Mouse (Mus musculus): ENCODE measurements at regions not wholly inside any gene's neighbourhood (a gene's known extent, or its start where the extent isn't known, plus 50 kb on each side); places are given as distances from the start of the nearest gene placed in this dataset.

GRCm38 (mm10) chr11:113129192-113129591, 347.2 kb downstream of the Sox9 start:
- Histone ChIP-seq H3K79me2 (replicated peaks; ENCODE audit: control insufficient read depth, extremely low read depth, insufficient read depth, poor library complexity, severe bottlenecking) (no peaks in the 10 kb centered on the region), H3K4me3 (replicated peaks in 1 of 3; ENCODE audit: low read depth in 2 of 3, low read length in 2 of 3, poor library complexity in 1 of 3) (no peak overlapping the region), H3K27ac (ENCODE audit: insufficient read depth, low read depth) (no peak overlapping the region), H3K36me3 (replicated peaks in 1 of 2; ENCODE audit: control insufficient read depth in 1 of 2, insufficient read depth in 1 of 2, low read length in 1 of 2) (peaks cover 0 to 67% of the 10 kb centered on the region in 2 experiments), H3K4me1 (ENCODE audit: control insufficient read depth in 1 of 2, insufficient read depth in 2 of 2) (peaks cover 0 to 5% of the 10 kb centered on the region in 2 experiments; a peak in 3 of 4 replicates), H3K27me3 (replicated peaks) (no peaks in the 10 kb centered on the region), H3K4me2 (ENCODE audit: insufficient read depth, low read depth, poor library complexity, severe bottlenecking) (no peak overlapping the region), H3K9ac (ENCODE audit: insufficient read depth, low read depth) (no peak overlapping the region), H3K9me3 (replicated peaks; ENCODE audit: low read length) (no peaks in the 10 kb centered on the region)
- dilution Hi-C loops (cut with MboI; ENCODE audit: extremely low pct_ligation_motif_present, extremely low pct_unique_long_range_greater_than_20kb, low sequenced_read_pairs): no loop called here
- no peak for DNase-seq (ENCODE audit: extremely low read depth)
- no peak for TF ChIP-seq POLR2AphosphoS2 (IDR thresholded peaks at IDR 0.05; ENCODE audit: low read depth, low read length)
- no peak for TF ChIP-seq TCF12 (IDR thresholded peaks at IDR 0.05; ENCODE audit: low read depth, low read length)
- no peak for TF ChIP-seq EP300 (IDR thresholded peaks at IDR 0.05; ENCODE audit: low read length)
- no peak for TF ChIP-seq UBTF (IDR thresholded peaks at IDR 0.05; ENCODE audit: low read depth, low read length)
- no peak for TF ChIP-seq MAX (IDR thresholded peaks at IDR 0.05; ENCODE audit: low read length)
- TF ChIP-seq ZKSCAN1 (IDR thresholded peaks at IDR 0.05; ENCODE audit: borderline replicate concordance, low read depth, low read length): no peak
- no peak for TF ChIP-seq RCOR1 (conservative IDR thresholded peaks at IDR 0.05; ENCODE audit: low read depth, low read length)
- in situ Hi-C loops (cut with MboI; ENCODE audit: low pct_ligation_motif_present, low pct_unique_long_range_greater_than_20kb, low sequenced_read_pairs): no loop called here

- TF ChIP-seq ZC3H11A (IDR thresholded peaks at IDR 0.05; ENCODE audit: low read depth, low read length) (no peak), NRF1 (IDR thresholded peaks at IDR 0.05; ENCODE audit: low read depth, low read length) (no peak), UBTF (IDR thresholded peaks at IDR 0.05; ENCODE audit: low read depth, low read length) (no peak), TCF12 (IDR thresholded peaks at IDR 0.05; ENCODE audit: low read depth, low read length) (no peak)
- Histone ChIP-seq H3K9me3 (replicated peaks; ENCODE audit: low read length) (no peaks in the 10 kb centered on the region), H3K4me1 (ENCODE audit: control insufficient read depth in 1 of 2, insufficient read depth in 2 of 2) (peaks cover 0 to 9% of the 10 kb centered on the region in 2 experiments; a peak in 3 of 4 replicates), H3K9ac (ENCODE audit: insufficient read depth, low read depth) (no peak overlapping the region), H3K27me3 (replicated peaks) (no peaks in the 10 kb centered on the region), H3K4me2 (ENCODE audit: insufficient read depth, low read depth, poor library complexity, severe bottlenecking) (no peak overlapping the region), H3K36me3 (replicated peaks in 1 of 2; ENCODE audit: control insufficient read depth in 1 of 2, insufficient read depth in 1 of 2, low read length in 1 of 2) (peaks cover 0 to 72% of the 10 kb centered on the region in 2 experiments), H3K79me2 (replicated peaks; ENCODE audit: control insufficient read depth, extremely low read depth, insufficient read depth, poor library complexity, severe bottlenecking) (no peaks in the 10 kb centered on the region), H3K27ac (ENCODE audit: insufficient read depth, low read depth) (no peak overlapping the region), H3K4me3 (replicated peaks in 1 of 3; ENCODE audit: low read depth in 2 of 3, low read length in 2 of 3, poor library complexity in 1 of 3) (no peak overlapping the region)
- in situ Hi-C loops (cut with MboI; ENCODE audit: low pct_ligation_motif_present, low pct_unique_long_range_greater_than_20kb, low sequenced_read_pairs) (no loop called here), dilution Hi-C loops (cut with MboI; ENCODE audit: extremely low pct_ligation_motif_present, extremely low pct_unique_long_range_greater_than_20kb, low sequenced_read_pairs) (no loop called here)
- no peak for DNase-seq (ENCODE audit: extremely low read depth)
Observed at GRCm38 (mm10) chr11:113129975-113130374, 348.0 kb downstream of the Sox9 start.

GRCm38 (mm10) chr11:113132078-113133064, 350.3 kb downstream of the Sox9 start:
- dilution Hi-C loops (cut with MboI; ENCODE audit: extremely low pct_ligation_motif_present, extremely low pct_unique_long_range_greater_than_20kb, low sequenced_read_pairs): no loop called here
- TF ChIP-seq MEF2A (IDR thresholded peaks at IDR 0.05; ENCODE audit: borderline replicate concordance, low read depth, low read length): no peak
- no peak for TF ChIP-seq USF1 (IDR thresholded peaks at IDR 0.05; ENCODE audit: low read depth, low read length)
- no peak for TF ChIP-seq HCFC1 (IDR thresholded peaks at IDR 0.05; ENCODE audit: low read depth, low read length)
- TF ChIP-seq POLR2AphosphoS2 (IDR thresholded peaks at IDR 0.05; ENCODE audit: low read depth, low read length): no peak
- no peak for TF ChIP-seq MAFK (IDR thresholded peaks at IDR 0.05; ENCODE audit: insufficient replicate concordance, low read length)
- TF ChIP-seq ELF1 (IDR thresholded peaks at IDR 0.05; ENCODE audit: low read depth, low read length): no peak
- TF ChIP-seq MAZ (IDR thresholded peaks at IDR 0.05; ENCODE audit: low read depth, low read length): no peak
- no peak for TF ChIP-seq ZKSCAN1 (IDR thresholded peaks at IDR 0.05; ENCODE audit: borderline replicate concordance, low read depth, low read length)
- TF ChIP-seq UBTF (IDR thresholded peaks at IDR 0.05; ENCODE audit: low read depth, low read length): no peak
- no peak for TF ChIP-seq PAX5 (IDR thresholded peaks at IDR 0.05; ENCODE audit: low read length)
- no peak for TF ChIP-seq ETS1 (conservative IDR thresholded peaks at IDR 0.05; ENCODE audit: low read depth, low read length)
- no peak for TF ChIP-seq POLR2A (IDR thresholded peaks at IDR 0.05; ENCODE audit: low read depth, low read length)
- no peak for TF ChIP-seq MAX (IDR thresholded peaks at IDR 0.05; ENCODE audit: low read length)
- TF ChIP-seq TCF12 (IDR thresholded peaks at IDR 0.05; ENCODE audit: low read depth, low read length): no peak
- TF ChIP-seq ZMIZ1 (IDR thresholded peaks at IDR 0.05; ENCODE audit: low read depth, low read length): no peak
- no peak for TF ChIP-seq CHD2 (IDR thresholded peaks at IDR 0.05; ENCODE audit: low read length)

More at GRCm38 (mm10) chr11:113132078-113133064, 350.3 kb downstream of the Sox9 start:
- H3K4me2 ChIP-seq (ENCODE audit: insufficient read depth, low read depth, poor library complexity, severe bottlenecking): no peak overlapping the region
- no peak overlapping the region for H3K4me3 ChIP-seq (replicated peaks in 1 of 3; ENCODE audit: low read depth in 2 of 3, low read length in 2 of 3, poor library complexity in 1 of 3)
- no peaks in the 10 kb centered on the region for H3K27me3 ChIP-seq (replicated peaks)
- no peaks in the 10 kb centered on the region for H3K79me2 ChIP-seq (replicated peaks; ENCODE audit: control insufficient read depth, extremely low read depth, insufficient read depth, poor library complexity, severe bottlenecking)
- peaks cover 0 to 63% of the 10 kb centered on the region in 2 experiments for H3K36me3 ChIP-seq (replicated peaks in 1 of 2; ENCODE audit: control insufficient read depth in 1 of 2, insufficient read depth in 1 of 2, low read length in 1 of 2)
- H3K9ac ChIP-seq (ENCODE audit: insufficient read depth, low read depth): no peak overlapping the region
- H3K27ac ChIP-seq (ENCODE audit: insufficient read depth, low read depth): no peak overlapping the region
- peaks cover 0 to 19% of the 10 kb centered on the region in 2 experiments; a peak in 3 of 4 replicates for H3K4me1 ChIP-seq (ENCODE audit: control insufficient read depth in 1 of 2, insufficient read depth in 2 of 2)
- no peak for DNase-seq (ENCODE audit: extremely low read depth)
- H3K9me3 ChIP-seq (replicated peaks; ENCODE audit: low read length): no peaks in the 10 kb centered on the region
- in situ Hi-C loops (cut with MboI; ENCODE audit: low pct_ligation_motif_present, low pct_unique_long_range_greater_than_20kb, low sequenced_read_pairs): no loop called here
